Mouse (Mus musculus): Measurements from ENCODE around the gene Tmem63b. TPM values are rescaled to one million over a fixed set of nuclear protein-coding genes. Genes with fewer than 3 reads are reported as not detected.
"Not testable (repeated sequence)": the region's sequence is repeated elsewhere in the genome, so short reads cannot be mapped to it uniquely, and the experiment has no call there.

Gene Tmem63b
- polyA plus RNA-seq, 1 experiment from 2014 or later: 18.6 TPM

GRCm38 (mm10) chr17:45626577-45627134, 60.0 kb downstream of the Tmem63b start:
- DNase-seq (ENCODE audit: low spot score): peak; percentile 93

GRCm38 (mm10) chr17:45623425-45623824, 63.3 kb downstream of the Tmem63b start:
- DNase-seq (ENCODE audit: low spot score): not testable (repeated sequence)

GRCm38 (mm10) chr17:45619386-45620256, 67.1 kb downstream of the Tmem63b start:
- DNase-seq (ENCODE audit: low spot score): peak; percentile 66

- peak; percentile 79 for DNase-seq (ENCODE audit: low spot score)
These were observed 67.7 kb downstream of the Tmem63b start for GRCm38 (mm10) chr17:45618941-45619385.

GRCm38 (mm10) chr17:45617655-45618054, 69.0 kb downstream of the Tmem63b start:
- DNase-seq (ENCODE audit: low spot score): no peak

DNA sequence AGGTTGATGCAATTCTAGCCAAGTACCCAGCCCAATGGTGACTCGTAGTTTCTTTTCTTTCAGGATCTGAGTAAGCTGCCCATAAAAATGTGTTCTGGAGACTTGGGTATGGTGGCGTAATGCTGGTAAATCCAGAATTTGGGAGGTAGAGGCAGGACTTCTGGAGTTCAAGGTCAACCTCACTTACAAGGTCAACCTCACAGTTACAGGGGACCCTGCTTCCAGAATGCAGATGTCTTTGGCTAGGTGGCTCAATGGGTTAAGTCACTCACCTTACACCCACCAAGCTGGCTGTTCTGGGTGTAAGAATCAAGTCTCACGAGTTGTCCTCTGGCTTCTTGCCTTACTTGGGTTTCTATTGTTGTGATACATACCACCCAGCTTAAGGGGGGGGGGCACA, 70.0 kb downstream of the Tmem63b start:
- DNase-seq (ENCODE audit: low spot score): no peak

GRCm38 (mm10) chr17:45616046-45616650, 70.6 kb downstream of the Tmem63b start:
- peak; percentile 1 for DNase-seq (ENCODE audit: low spot score)

DNA sequence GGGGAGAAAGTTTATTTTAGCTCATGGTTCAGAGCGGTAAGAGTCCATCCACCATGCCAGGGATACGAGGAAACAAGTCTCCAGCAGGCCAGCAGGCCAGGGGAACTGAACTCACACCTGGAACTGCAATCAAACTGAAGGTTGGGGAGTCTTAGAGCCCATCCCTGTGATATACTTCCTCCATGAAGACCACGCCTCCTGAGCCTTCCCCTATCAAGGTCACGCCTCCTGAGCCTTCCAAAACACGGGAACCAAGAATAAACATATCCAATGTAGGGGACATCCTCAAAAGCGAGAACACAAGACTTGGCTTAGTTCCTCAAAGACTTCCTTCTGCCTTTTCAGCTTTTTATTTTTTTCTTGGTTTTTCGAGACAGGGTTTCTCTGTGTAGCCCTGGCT, 73.8 kb downstream of the Tmem63b start:
- DNase-seq (ENCODE audit: low spot score): peak; percentile 1

- DNase-seq (ENCODE audit: low spot score): peak; percentile 1
These were observed 74.7 kb downstream of the Tmem63b start for GRCm38 (mm10) chr17:45612008-45612407.

Other genes with a start within 250 kb of the Tmem63b start
- gene Spats1, start 211.5 kb downstream of the Tmem63b start, polyA plus RNA-seq (2015; fragmentation: Nextera tagmentation; extraction: Ambion mirVana): 0.37 and 0.65 TPM in 2 replicates
- 26.9 and 27.7 TPM in 2 replicates for gene Aars2, start 180.1 kb downstream of the Tmem63b start, polyA plus RNA-seq (2015; fragmentation: Nextera tagmentation; extraction: Ambion mirVana)
- 1.3 and 3.0 TPM in 2 replicates for gene Tcte1, start 163.5 kb downstream of the Tmem63b start, polyA plus RNA-seq (2015; fragmentation: Nextera tagmentation; extraction: Ambion mirVana)
- gene Tmem151b, start 137.2 kb downstream of the Tmem63b start, polyA plus RNA-seq (2015; fragmentation: Nextera tagmentation; extraction: Ambion mirVana): 19.0 and 19.6 TPM in 2 replicates
- gene Nfkbie, start 131.2 kb downstream of the Tmem63b start, polyA plus RNA-seq (2015; fragmentation: Nextera tagmentation; extraction: Ambion mirVana): 70.4 and 80.2 TPM in 2 replicates
- gene Slc35b2, start 123.0 kb downstream of the Tmem63b start, polyA plus RNA-seq (2015; fragmentation: Nextera tagmentation; extraction: Ambion mirVana): 95.8 and 96.9 TPM in 2 replicates
- gene Hsp90ab1, start 113.6 kb downstream of the Tmem63b start, polyA plus RNA-seq (2015; fragmentation: Nextera tagmentation; extraction: Ambion mirVana): 1,223 and 1,279 TPM in 2 replicates
- gene Slc29a1, start 87.3 kb downstream of the Tmem63b start, polyA plus RNA-seq (2015; fragmentation: Nextera tagmentation; extraction: Ambion mirVana): 243 and 252 TPM in 2 replicates
- gene Mymx, start 84.8 kb downstream of the Tmem63b start, polyA plus RNA-seq (2015; fragmentation: Nextera tagmentation; extraction: Ambion mirVana): 1.5 and 1.7 TPM in 2 replicates
- gene Capn11, start 27.6 kb downstream of the Tmem63b start, polyA plus RNA-seq (2015; fragmentation: Nextera tagmentation; extraction: Ambion mirVana): 0.05 TPM in 1 of 2 replicates, not detected in the other
- gene Mrpl14, start 583 bp downstream of the Tmem63b start, polyA plus RNA-seq (2015; fragmentation: Nextera tagmentation; extraction: Ambion mirVana): 174 and 197 TPM in 2 replicates
- not detected in 2 replicates for gene 1600014C23Rik, start 46.9 kb upstream of the Tmem63b start, polyA plus RNA-seq (2015; fragmentation: Nextera tagmentation; extraction: Ambion mirVana)

Measured in thymus, postnatal 0 days (tissue).